Mouse (Mus musculus): ENCODE results near the gene Fbln1.

DNA sequence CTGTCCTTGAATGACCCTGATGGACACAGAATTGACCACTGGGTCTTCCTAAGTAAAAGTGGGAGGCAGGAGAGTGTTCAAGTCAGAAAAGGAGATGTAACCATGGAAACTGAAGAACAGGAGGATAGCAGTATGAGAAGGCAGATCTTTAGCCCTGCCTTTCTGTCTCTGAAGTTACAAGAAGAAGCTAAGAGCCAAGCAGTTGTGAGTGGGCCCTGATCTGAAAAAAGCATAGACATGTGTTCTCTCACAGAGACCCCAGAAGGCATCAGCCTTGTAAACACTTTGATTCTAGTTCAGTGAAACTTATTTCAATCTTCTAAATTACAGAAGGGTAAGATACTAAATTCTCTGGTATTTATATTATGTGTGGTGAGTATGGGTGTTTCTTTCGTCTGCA, 118.7 kb downstream of the Fbln1 start:
- TF ChIP-seq POLR2A (IDR thresholded peaks at IDR 0.05; ENCODE audit: borderline replicate concordance, low read depth, low read length): no peak
- TF ChIP-seq CTCF (IDR thresholded peaks at IDR 0.05; ENCODE audit: low read depth, low read length): no peak

Data from bone marrow macrophage, adult 2 months (primary cell).